Mouse (Mus musculus) kidney, adult 2 months (tissue): ENCODE results near the gene Prrxl1. TPM values are rescaled to one million over a fixed set of nuclear protein-coding genes. Genes with fewer than 3 reads are reported as not detected.
A peak's percentile ranks its signal among the peaks of the same experiment; 100 is the strongest.

Source experiments
- DNase-seq: peaks from one replicate; pipeline ENCODE4 v3.0.0; 2021
- H3K27ac ChIP-seq: fragments of 200-500 bp; 2 replicates; pipeline ENCODE4 v1.5.1; 2012; ENCODE audit warnings: low read depth, low read length, control low read depth, inconsistent platforms; ENCODE audit not compliant: insufficient read depth
- H3K27me3 ChIP-seq: fragments of 200-500 bp; replicated peaks from 2 replicates; pipeline ENCODE4 v1.6.1; 2012; ENCODE audit warnings: mild to moderate bottlenecking, moderate library complexity, low read length, inconsistent platforms; ENCODE audit not compliant: control insufficient read depth, insufficient read depth
- H3K36me3 ChIP-seq: fragments of 200-500 bp; 2 replicates; pipeline ENCODE4 v1.6.1; 2012; ENCODE audit warnings: mild to moderate bottlenecking, moderate library complexity, low read length, inconsistent platforms; ENCODE audit not compliant: control insufficient read depth, insufficient read depth
- H3K4me1 ChIP-seq: fragments of 200-500 bp; 2 replicates; pipeline ENCODE4 v1.6.1; 2011; ENCODE audit warnings: low read length; ENCODE audit not compliant: control insufficient read depth, insufficient read depth
- H3K4me3 ChIP-seq: fragments of 200-500 bp; 2 replicates; pipeline ENCODE4 v1.5.1; 2011; ENCODE audit warnings: mild to moderate bottlenecking, low read depth, low read length, control low read depth; ENCODE audit not compliant: insufficient read depth
- CTCF ChIP-seq: fragments of 200-500 bp; conservative IDR thresholded peaks from 2 replicates; pipeline ENCODE4 v1.5.1; 2011; ENCODE audit warnings: low read depth, mild to moderate bottlenecking, control low read depth, low read length, moderate library complexity, mixed read lengths; ENCODE audit not compliant: insufficient read depth, insufficient read length
- POLR2A ChIP-seq: fragments of 200-500 bp; IDR thresholded peaks from one replicate; pipeline ENCODE4 v1.6.1; 2011; ENCODE audit warnings: low read depth, low read length, control low read depth
- WGBS: fragments of 180-500 bp; shearing (Covaris S2); methylation state at CpG from one replicate; pipeline ENCODE4 v1.1.7; 2018; 5-methylcytosine and 5-hydroxymethylcytosine counted together
- polyA plus RNA-seq: library from polyadenylated mRNA; depleted of rRNA; stranded (reverse); fragments of >200 nt; gene quantifications from 2 replicates; pipeline ENCODE4 v1.2.3, GENCODE M21; 2012

The Prrxl1 gene
- polyA plus RNA-seq, 1 experiment = not detected

DNA sequence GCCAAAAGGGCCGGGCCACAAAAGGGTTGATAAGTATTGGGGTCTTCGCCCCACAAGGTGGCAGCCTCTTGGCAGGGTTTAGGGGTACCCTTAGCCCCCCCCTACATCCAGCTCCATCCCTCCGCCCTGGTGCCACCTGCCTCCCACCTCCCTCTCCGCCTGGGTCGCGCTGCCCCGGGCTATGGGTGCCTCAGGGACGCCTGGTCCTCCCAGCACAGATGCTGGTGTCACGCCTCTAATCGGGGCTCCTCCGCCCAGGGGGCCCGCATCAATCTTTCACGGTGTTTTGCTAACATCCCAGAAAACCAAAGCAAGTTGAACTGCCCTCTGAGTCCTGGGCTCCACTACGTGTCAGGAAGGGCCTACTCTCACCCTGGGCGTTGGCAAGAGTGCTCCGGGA, 903 bp downstream of the Prrxl1 start:
- TF ChIP-seq POLR2A (no peak), CTCF (no peak)
- peaks cover 8% of the 10 kb centered on the region for H3K27me3 ChIP-seq

DNA sequence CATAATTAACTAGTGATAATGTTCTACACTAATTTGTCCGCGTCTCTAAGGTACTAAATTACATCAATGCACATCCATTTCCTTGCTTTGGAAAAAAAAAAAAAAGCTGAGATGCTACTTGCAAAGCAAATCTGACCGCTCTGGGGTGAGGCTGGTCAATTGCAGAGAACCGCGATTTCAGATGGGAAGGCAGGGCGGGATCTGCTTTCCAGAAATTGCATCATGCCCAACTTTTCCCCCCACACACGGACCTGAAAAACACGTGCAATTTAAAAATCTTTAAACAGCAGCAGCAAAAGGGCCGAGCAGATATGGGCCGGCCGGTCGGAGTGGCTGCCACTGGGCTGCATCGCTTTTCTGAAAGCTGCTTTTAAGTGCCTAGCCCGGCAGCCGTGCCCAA, 6.3 kb downstream of the Prrxl1 start:
- no peak overlapping the region for H3K4me3 ChIP-seq
- WGBS = 45% methylated on average over 15 of the region's 15 CpGs
- no peaks in the 10 kb centered on the region for H3K27me3 ChIP-seq
- H3K36me3 ChIP-seq = no peaks in the 10 kb centered on the region
- H3K27ac ChIP-seq = no peak overlapping the region
- H3K4me1 ChIP-seq = no peaks in the 10 kb centered on the region
- no peak for TF ChIP-seq CTCF
- no peak for TF ChIP-seq POLR2A
- no peak for DNase-seq

More for the DNA sequence above, 903 bp downstream of the Prrxl1 start:
- H3K4me1 ChIP-seq = no peaks in the 10 kb centered on the region
- H3K36me3 ChIP-seq = no peaks in the 10 kb centered on the region
- H3K4me3 ChIP-seq = no peak overlapping the region
- 5% methylated on average over 16 of the region's 16 CpGs for WGBS
- H3K27ac ChIP-seq = no peak overlapping the region
- DNase-seq = no peak

DNA sequence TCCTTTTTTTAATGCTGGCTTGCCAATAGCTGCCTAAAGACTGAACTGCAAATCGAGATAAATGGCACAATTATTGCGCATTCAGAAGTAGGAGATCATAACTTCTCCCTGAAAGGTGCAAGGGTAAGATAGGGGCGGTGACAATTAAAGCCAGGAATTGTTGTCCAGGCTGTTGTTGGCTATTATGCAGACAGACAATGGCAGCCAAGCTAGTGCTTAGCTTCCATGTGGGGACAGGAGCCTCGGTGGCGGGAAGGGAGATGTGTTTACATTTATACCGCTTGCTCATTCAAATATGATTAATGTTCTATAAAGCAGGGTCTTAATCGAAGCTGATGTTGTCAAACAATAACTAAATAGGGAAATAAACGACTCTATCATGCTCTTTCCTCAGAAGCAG, 7.1 kb downstream of the Prrxl1 start:
- H3K27me3 ChIP-seq = no peaks in the 10 kb centered on the region
- no peak for DNase-seq
- 70% methylated on average over 8 of the region's 8 CpGs for WGBS

DNA sequence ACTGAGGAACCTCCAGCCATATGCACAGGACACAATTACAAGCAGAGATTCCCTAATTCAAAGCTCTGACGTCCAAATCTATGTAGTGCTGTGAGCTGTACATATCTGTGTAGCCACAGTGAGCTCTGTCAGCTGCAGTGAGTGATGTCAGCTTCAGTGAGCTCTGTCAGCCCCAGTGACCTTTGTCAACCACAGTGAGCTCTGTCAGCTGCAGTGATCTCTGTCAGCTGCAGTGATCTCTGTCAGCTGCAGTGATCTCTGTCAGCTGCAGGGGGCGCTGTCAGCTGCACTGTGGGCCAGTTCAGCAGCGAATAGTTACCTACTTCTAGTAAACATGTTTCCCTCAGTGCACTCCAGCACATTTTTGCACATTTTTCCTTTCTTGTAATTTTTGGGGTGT, 10.2 kb downstream of the Prrxl1 start:
- TF ChIP-seq POLR2A (no peak), CTCF (peak; percentile 48)
- no peak overlapping the region for H3K27ac ChIP-seq
- H3K4me3 ChIP-seq = no peak overlapping the region
- H3K27me3 ChIP-seq = no peaks in the 10 kb centered on the region
- H3K36me3 ChIP-seq = no peaks in the 10 kb centered on the region
- DNase-seq = peak; percentile 29
- H3K4me1 ChIP-seq = no peaks in the 10 kb centered on the region
- WGBS = 21% methylated on average over 3 of the region's 3 CpGs

More for the DNA sequence above, 7.1 kb downstream of the Prrxl1 start:
- no peak for TF ChIP-seq POLR2A
- TF ChIP-seq CTCF = no peak
- Histone ChIP-seq H3K27ac (no peak overlapping the region), H3K4me3 (no peak overlapping the region), H3K4me1 (no peaks in the 10 kb centered on the region), H3K36me3 (no peaks in the 10 kb centered on the region)

DNA sequence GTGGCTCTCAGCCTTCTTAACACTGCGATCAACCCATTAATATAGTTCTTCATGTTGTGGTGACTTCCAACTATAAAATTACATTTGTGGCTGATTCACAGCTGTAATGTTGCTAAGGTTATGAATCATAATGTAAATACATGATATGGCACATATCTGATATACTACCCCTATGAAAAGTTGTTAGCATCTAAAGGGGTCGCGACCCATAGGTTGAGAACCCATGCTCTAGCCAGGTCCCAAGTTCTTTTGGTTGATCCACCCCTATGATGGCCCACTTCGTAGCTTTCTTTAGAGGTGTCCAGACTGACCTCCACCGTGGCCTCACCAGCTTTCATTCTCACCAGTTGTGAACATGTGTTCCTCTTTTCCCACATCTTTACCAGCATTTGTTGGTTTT, 18.0 kb downstream of the Prrxl1 start:
- Histone ChIP-seq H3K4me3 (no peak overlapping the region), H3K27me3 (no peaks in the 10 kb centered on the region), H3K4me1 (no peaks in the 10 kb centered on the region), H3K27ac (no peak overlapping the region), H3K36me3 (no peaks in the 10 kb centered on the region)
- TF ChIP-seq POLR2A (no peak), CTCF (no peak)
- no peak for DNase-seq
- WGBS = 82% methylated on average over 5 of the region's 5 CpGs

DNA sequence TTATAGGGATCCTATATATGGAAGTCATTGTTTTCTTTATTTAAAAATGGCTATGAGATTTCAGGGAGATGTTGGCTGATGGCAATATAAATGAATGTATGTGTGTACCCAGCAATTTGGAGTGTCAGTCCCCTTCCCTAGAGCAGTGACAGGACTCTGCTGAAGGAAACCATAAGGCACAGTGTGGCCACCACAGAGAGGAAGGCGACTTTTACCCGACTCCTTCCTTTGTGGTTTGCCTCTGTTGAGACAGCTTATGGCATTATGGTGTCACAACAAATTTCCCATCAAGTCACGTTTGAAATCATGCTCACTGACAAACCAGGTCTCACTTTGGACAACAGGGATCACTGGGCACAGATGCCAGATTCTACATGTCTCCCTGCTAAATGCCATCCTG, 25.0 kb downstream of the Prrxl1 start:
- Histone ChIP-seq H3K27me3 (no peaks in the 10 kb centered on the region), H3K27ac (no peak overlapping the region), H3K4me3 (no peak overlapping the region), H3K4me1 (no peaks in the 10 kb centered on the region), H3K36me3 (no peaks in the 10 kb centered on the region)
- no peak for DNase-seq
- WGBS = 77% methylated on average over 3 of the region's 3 CpGs
- TF ChIP-seq POLR2A = no peak
- no peak for TF ChIP-seq CTCF

DNA sequence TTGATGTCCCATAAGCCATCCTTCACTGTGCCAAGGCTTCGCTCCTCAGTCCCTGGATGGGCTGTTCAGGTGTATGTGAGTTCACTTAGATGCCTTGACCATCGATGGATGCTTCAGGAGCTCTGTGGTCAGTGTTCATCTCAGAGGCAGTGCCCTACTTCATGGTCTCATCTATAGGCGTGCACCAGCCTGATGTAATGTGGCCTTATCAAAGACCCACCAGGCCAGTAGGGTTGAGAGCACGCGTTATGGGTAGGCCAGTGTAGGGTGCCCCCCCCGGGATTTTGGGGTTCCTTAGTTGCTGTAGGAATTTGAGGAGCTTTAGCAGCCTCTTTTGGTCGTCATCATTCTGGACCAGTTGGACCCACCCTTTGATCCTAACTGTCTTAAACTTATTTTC, 25.6 kb downstream of the Prrxl1 start:
- DNase-seq = no peak
- no peaks in the 10 kb centered on the region for H3K36me3 ChIP-seq
- WGBS = 91% methylated on average over 7 of the region's 7 CpGs
- H3K4me3 ChIP-seq = no peak overlapping the region
- H3K27me3 ChIP-seq = no peaks in the 10 kb centered on the region
- no peaks in the 10 kb centered on the region for H3K4me1 ChIP-seq
- H3K27ac ChIP-seq = no peak overlapping the region
- TF ChIP-seq POLR2A = no peak
- no peak for TF ChIP-seq CTCF

DNA sequence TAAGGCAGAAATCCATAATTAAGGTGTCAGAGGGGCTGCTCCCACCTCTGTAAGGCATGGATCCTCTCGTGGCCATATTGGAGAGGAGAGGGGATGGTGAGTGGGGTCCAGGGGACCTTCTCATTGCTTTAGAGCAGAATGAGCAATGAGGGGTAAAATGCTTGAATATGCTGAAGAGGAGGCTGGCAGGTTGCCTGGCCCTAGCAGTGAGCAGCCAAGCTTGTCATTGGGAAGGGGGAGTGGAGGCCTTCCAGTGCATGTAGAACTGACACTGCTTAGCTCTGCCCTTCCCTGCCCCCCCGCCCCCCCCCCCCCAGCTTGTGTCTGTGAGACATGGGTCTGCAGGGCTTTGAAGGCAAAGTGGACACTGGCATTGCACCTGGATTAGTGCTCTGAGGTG, 28.1 kb downstream of the Prrxl1 start:
- Histone ChIP-seq H3K4me1 (no peaks in the 10 kb centered on the region), H3K36me3 (no peaks in the 10 kb centered on the region), H3K27me3 (no peaks in the 10 kb centered on the region), H3K27ac (no peak overlapping the region), H3K4me3 (no peak overlapping the region)
- no peak for TF ChIP-seq POLR2A
- TF ChIP-seq CTCF = no peak
- DNase-seq = no peak
- 15% methylated on average over 2 of the region's 2 CpGs for WGBS
